Mouse (Mus musculus) G1E-ER4 (cell line): Measurements from ENCODE around the gene Tanc1. TPM values are rescaled to one million over a fixed set of nuclear protein-coding genes. Genes with fewer than 3 reads are reported as not detected.

Experiments used
- GATA1 ChIP-seq: IDR thresholded peaks from one replicate; pipeline ENCODE4 v1.8.0; 2012; ENCODE audit warnings: low read length, inconsistent platforms
- polyA plus RNA-seq: library from polyadenylated mRNA; stranded (reverse); fragments of >175 nt; gene quantifications from 2 replicates; pipeline ENCODE4 v1.2.3, GENCODE M21; 2012

Tanc1 gene
- polyA plus RNA-seq, 1 experiment, result 0.01 TPM

GRCm38 (mm10) chr2:59685606-59685950 lies 73.7 kb downstream of the Tanc1 start:
- no peak for TF ChIP-seq GATA1

GRCm38 (mm10) chr2:59688261-59689104 lies 76.6 kb downstream of the Tanc1 start:
- no peak for TF ChIP-seq GATA1

DNA sequence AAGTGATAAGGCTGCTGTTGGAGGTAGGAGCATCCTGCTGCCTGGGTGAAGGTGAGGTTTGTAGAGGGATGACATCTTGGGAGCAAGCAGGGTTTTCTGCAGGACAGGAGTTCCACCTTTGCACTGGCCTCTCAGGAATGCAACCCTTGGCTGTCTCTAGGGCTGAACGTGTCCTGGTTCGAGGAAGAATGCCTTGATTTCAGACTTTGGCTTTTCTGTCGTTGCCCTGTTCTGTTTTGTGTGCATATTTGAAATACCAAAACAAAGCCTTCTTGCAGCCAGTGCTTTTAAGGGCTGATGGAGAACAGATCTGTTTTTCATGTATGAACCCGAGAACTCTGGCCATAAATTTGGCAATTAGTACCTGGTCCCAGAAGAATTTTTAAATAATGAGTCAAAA lies 79.3 kb downstream of the Tanc1 start:
- no peak for TF ChIP-seq GATA1

- no peak for TF ChIP-seq GATA1
These were observed 81.6 kb downstream of the Tanc1 start for GRCm38 (mm10) chr2:59693473-59693872.

DNA sequence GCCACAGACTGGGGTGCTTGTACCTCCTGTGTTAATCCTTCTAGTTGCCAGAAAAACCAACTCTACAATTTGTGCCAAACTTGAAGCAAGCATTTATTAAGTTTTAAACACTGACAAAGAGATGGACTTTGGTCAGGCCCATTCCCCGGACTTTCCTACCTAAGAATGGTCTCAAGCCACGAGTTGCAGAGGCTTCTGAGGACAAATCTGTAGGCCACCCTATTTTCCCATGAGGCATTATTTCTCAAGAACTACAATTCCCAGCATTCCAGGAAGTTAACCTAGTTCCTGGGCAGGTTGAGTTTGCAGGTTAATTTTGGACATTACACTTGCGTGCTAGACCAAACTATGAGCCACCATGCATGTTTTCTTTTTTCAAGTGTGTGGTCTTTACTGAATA lies 85.3 kb downstream of the Tanc1 start:
- TF ChIP-seq GATA1, result no peak

GRCm38 (mm10) chr2:59697722-59698634 lies 86.1 kb downstream of the Tanc1 start:
- TF ChIP-seq GATA1, result no peak

GRCm38 (mm10) chr2:59698635-59699300 lies 86.9 kb downstream of the Tanc1 start:
- TF ChIP-seq GATA1, result no peak

- TF ChIP-seq GATA1, result no peak
These were observed 88.1 kb downstream of the Tanc1 start for GRCm38 (mm10) chr2:59699893-59700292.

- TF ChIP-seq GATA1, result no peak
These were observed 93.4 kb downstream of the Tanc1 start for GRCm38 (mm10) chr2:59705221-59705620.

GRCm38 (mm10) chr2:59706806-59707205 lies 95.0 kb downstream of the Tanc1 start:
- no peak for TF ChIP-seq GATA1

GRCm38 (mm10) chr2:59707922-59708706 lies 96.3 kb downstream of the Tanc1 start:
- TF ChIP-seq GATA1, result no peak

GRCm38 (mm10) chr2:59710771-59711170 lies 98.9 kb downstream of the Tanc1 start:
- TF ChIP-seq GATA1, result no peak

DNA sequence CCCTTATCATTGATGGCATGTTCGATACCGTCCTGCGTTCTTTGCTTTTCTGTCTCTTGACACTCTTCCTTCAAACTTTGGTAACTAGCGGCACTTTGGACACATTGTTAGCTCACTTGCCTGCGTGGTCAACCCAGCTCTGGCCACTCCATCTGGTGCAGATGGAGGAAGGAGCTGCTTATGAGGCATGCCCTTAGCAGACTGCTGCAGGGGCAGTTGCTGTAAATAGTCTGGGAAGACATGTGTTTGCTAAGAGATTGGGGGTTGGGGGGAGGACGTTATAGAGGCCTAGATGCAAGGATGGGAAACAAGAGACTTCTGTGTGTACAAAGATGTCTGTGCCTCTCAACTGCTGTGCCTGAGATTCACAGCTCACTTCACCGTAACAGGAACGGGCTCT lies 100.2 kb downstream of the Tanc1 start:
- no peak for TF ChIP-seq GATA1

GRCm38 (mm10) chr2:59712484-59712883 lies 100.6 kb downstream of the Tanc1 start:
- no peak for TF ChIP-seq GATA1
